Comparison of ENCODE assay signal across 8 mouse cellular contexts in the genomic region with DNA sequence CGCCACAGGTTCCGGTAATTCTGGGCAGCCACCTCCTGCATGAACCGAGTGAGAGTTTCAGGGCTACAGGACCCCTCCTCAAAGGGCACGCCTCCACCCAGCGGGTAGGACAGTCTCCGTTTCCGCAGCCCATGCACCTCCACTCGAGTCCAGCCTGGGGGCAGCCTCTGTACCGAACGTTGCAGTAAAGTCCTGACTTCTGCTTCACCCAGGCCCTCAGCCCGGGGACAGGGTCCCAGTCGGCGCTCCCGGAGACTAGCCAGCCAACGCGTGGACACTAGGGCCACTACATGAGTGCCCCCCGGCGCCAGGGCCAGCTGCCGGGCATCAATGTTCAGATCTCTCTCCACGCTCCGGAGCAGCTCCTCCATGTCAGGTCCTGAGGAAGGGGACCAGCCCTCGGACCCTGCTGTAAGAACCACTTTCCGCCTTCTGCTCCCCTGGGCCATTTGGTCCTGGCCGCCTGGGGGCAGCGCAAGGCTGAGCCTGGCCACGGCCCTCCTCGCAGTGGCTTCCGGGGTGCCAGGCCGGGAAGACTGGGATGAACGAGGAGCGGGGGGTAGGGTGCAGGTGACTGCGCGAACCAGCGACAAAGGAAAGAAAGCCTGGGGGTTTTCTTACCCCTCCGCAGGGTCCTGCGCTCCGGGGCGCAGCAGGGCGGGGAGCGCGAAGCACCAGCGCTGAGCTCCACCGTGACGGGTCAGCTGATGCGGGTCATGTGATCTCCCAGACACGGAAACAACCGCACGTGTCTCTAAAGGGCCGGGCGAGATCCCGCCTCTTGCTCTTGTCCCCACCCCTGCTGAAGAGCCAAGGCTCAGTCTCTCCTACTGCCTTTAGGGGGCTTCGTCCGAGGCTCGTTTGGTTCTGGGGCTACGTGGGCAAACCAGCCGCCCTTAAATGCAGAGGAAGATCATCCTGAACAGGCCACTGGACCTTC. TPM values are rescaled to one million over a fixed set of nuclear protein-coding genes. Genes with fewer than 3 reads are reported as not detected.
A peak's percentile ranks its signal among the peaks of the same experiment; 100 is the strongest.
DNase-seq lines count a peak whose midpoint lies in the region; ATAC-seq and TF ChIP-seq lines count a peak whose summit lies in the region.

A gene (minus strand): TSS at position 727 of the 940 bp plus-strand sequence.

- ATAC-seq in limb, embryonic 14.5 days (ENCODE audit: low FRiP score, low read depth), result peak; percentile 97
- ATAC-seq in midbrain, embryonic 16.5 days, result peak; percentile 95

- peak within 1 kb of the TSS; percentile 95 for H3K4me2 ChIP-seq in limb, embryonic 14.5 days (replicated peaks; ENCODE audit: low read depth, low read length, severe bottlenecking)
- H3K4me2 ChIP-seq in midbrain, embryonic 16.5 days (ENCODE audit: low read length), result peak within 1 kb of the TSS; percentile 97

- whole genome bisulfite sequencing in limb, embryonic 14.5 days, result 2% methylated on average over 53 of the region's 56 CpGs
- 2% methylated on average over 53 of the region's 56 CpGs for WGBS in midbrain, embryonic 16.5 days

- H3K79me3 ChIP-seq in C2C12 (ENCODE audit: low read depth), result peaks cover 14% of the 10 kb centered on the region

- TF ChIP-seq POLR2A in embryonic fibroblast, embryonic 13.5 days (IDR thresholded peaks at IDR 0.05; ENCODE audit: low read depth, low read length), result peak; percentile 65
- TF ChIP-seq POLR2A in limb, embryonic 14.5 days (IDR thresholded peaks at IDR 0.05; ENCODE audit: borderline replicate concordance, extremely low read depth, insufficient read depth, insufficient read length), result no peak

- no peaks in the 10 kb centered on the region for H3K27me3 ChIP-seq in C2C12 (ENCODE audit: control insufficient read depth, insufficient read depth, insufficient read length)
- H3K27me3 ChIP-seq in limb, embryonic 14.5 days (ENCODE audit: control insufficient read depth, insufficient read depth, low read length), result no peaks in the 10 kb centered on the region
- H3K27me3 ChIP-seq in midbrain, embryonic 16.5 days (ENCODE audit: control insufficient read depth, insufficient read depth, low read depth, low read length), result no peaks in the 10 kb centered on the region

- peaks cover 7% of the 10 kb centered on the region for H3K4me1 ChIP-seq in embryonic fibroblast, embryonic 13.5 days (ENCODE audit: control insufficient read depth, insufficient read depth, low read length)
- peaks cover 13% of the 10 kb centered on the region for H3K4me1 ChIP-seq in limb, embryonic 14.5 days (ENCODE audit: control insufficient read depth, insufficient read depth, low read length)
- peaks cover 19% of the 10 kb centered on the region for H3K4me1 ChIP-seq in midbrain, embryonic 16.5 days (ENCODE audit: control insufficient read depth, insufficient read depth, low read length)

- H3K79me2 ChIP-seq in C2C12 (ENCODE audit: control insufficient read depth, insufficient read depth), result peaks cover 43% of the 10 kb centered on the region

- 0 out of 2 replicates have a peak within 1 kb of the TSS, but pooled peaks have one; percentile 36 for H3K27ac ChIP-seq in embryonic fibroblast, embryonic 13.5 days (ENCODE audit: insufficient read depth, low read length)
- peak within 1 kb of the TSS; percentile 65 for H3K27ac ChIP-seq in limb, embryonic 14.5 days (replicated peaks; ENCODE audit: low read depth, low read length)
- peak within 1 kb of the TSS; percentile 50 for H3K27ac ChIP-seq in midbrain, embryonic 16.5 days (ENCODE audit: low read length)

- peak; percentile 96 for DNase-seq in brain, adult 2 months (ENCODE audit: low read depth, low spot score)
- peak; percentile 91 to 93 for DNase-seq in heart, adult 9 months (ENCODE audit: low spot score in 2 of 2)
- DNase-seq in kidney, adult 9 months, result peak; percentile 93
- DNase-seq in limb, embryonic 14.5 days (ENCODE audit: low spot score), result peak; percentile 95
- peak; percentile 82 to 90 for DNase-seq in spleen, postnatal 10 days (ENCODE audit: low spot score in 2 of 2)

- H3ac ChIP-seq in C2C12 (ENCODE audit: control insufficient read depth, insufficient read length, low read depth), result peak within 1 kb of the TSS; percentile 75

- no peaks in the 10 kb centered on the region for H3K9me3 ChIP-seq in limb, embryonic 14.5 days (ENCODE audit: control insufficient read depth, low read length)
- no peaks in the 10 kb centered on the region for H3K9me3 ChIP-seq in midbrain, embryonic 16.5 days (replicated peaks; ENCODE audit: control insufficient read depth, low read length, poor library complexity, severe bottlenecking)

- H3K4me3 ChIP-seq in C2C12 (ENCODE audit: insufficient read depth, poor library complexity, severe bottlenecking), result peak within 1 kb of the TSS; percentile 46
- H3K4me3 ChIP-seq in embryonic fibroblast, embryonic 13.5 days (ENCODE audit: insufficient read depth, low read length), result peak within 1 kb of the TSS; percentile 70
- H3K4me3 ChIP-seq in limb, embryonic 14.5 days (replicated peaks; ENCODE audit: low read length), result peak within 1 kb of the TSS; percentile 52
- peak within 1 kb of the TSS; percentile 81 for H3K4me3 ChIP-seq in midbrain, embryonic 16.5 days (ENCODE audit: low read depth, low read length)

- TF ChIP-seq CTCF in C2C12 (IDR thresholded peaks at IDR 0.05; ENCODE audit: control insufficient read depth, insufficient read depth, insufficient read length), result peak; percentile 58
- peak; percentile 46; the same call in 1 of the 2 replicates for TF ChIP-seq CTCF in embryonic fibroblast, embryonic 13.5 days (IDR thresholded peaks at IDR 0.05; ENCODE audit: borderline replicate concordance, insufficient read depth, low read length)

- peaks cover 7% of the 10 kb centered on the region for H3K36me3 ChIP-seq in C2C12 (ENCODE audit: control insufficient read depth, insufficient read depth)
- H3K36me3 ChIP-seq in limb, embryonic 14.5 days (ENCODE audit: control insufficient read depth, insufficient read depth, low read length), result peaks cover 10% of the 10 kb centered on the region
- peaks cover 2% of the 10 kb centered on the region for H3K36me3 ChIP-seq in midbrain, embryonic 16.5 days (ENCODE audit: control insufficient read depth, insufficient read depth, low read length)

- peak within 1 kb of the TSS; percentile 62 for H3K9ac ChIP-seq in limb, embryonic 14.5 days (ENCODE audit: low read depth, low read length, severe bottlenecking)
- H3K9ac ChIP-seq in midbrain, embryonic 16.5 days (ENCODE audit: low read depth, low read length), result peak within 1 kb of the TSS; percentile 82

TF ChIP-seq in C2C12, 6 proteins besides CTCF, POLR2A, EP300 and RAD21:
- no peak for TF ChIP-seq MYOG (IDR thresholded peaks at IDR 0.05; ENCODE audit: control insufficient read depth, extremely low read depth, insufficient read length)
- no peak for TF ChIP-seq FOSL1 (IDR thresholded peaks at IDR 0.05; ENCODE audit: insufficient read depth, low read length, poor library complexity, severe bottlenecking)
- peak; percentile 97 for TF ChIP-seq MAX (IDR thresholded peaks at IDR 0.05)
- no peak for TF ChIP-seq CEBPB (IDR thresholded peaks at IDR 0.05; ENCODE audit: low read depth)
- peak; percentile 99 for TF ChIP-seq USF1 (IDR thresholded peaks at IDR 0.05; ENCODE audit: low read depth)
- no peak for TF ChIP-seq MYOD1 (IDR thresholded peaks at IDR 0.05; ENCODE audit: control insufficient read depth, insufficient read length, low read depth)

RNA-seq across cellular contexts. Expression of the gene that starts here (rescaled TPM):
- polyA plus RNA-seq in C2C12 (2012; fragmentation: generic; extraction: Trizol), result 21.6 TPM
- 9.5 and 17.3 TPM in 2 replicates for polyA plus RNA-seq in embryonic fibroblast, embryonic 13.5 days (2011; ENCODE audit: insufficient read length, low read depth, missing spikeins)
- polyA plus RNA-seq in limb, embryonic 14.5 days (2012; rRNA removed), result 9.0 and 10.4 TPM in 2 replicates
- polyA plus RNA-seq in limb, embryonic 14.5 days (2014; fragmentation: Nextera tagmentation; extraction: Ambion mirVana), result 6.6 and 6.8 TPM in 2 replicates
- 7.4 and 7.6 TPM in 2 replicates for polyA plus RNA-seq in midbrain, embryonic 16.5 days (2015; fragmentation: Nextera tagmentation; extraction: Ambion mirVana)

Comparison
In these comparisons a context has a peak if more than half of its experiments do, and no peak if none do; other contexts are left out.
1. Peak in every context shown above with its lines: DNase-seq, ATAC-seq, H3K4me3 ChIP-seq and H3K27ac ChIP-seq.